Mouse (Mus musculus) adipocyte (in vitro differentiated cells): ENCODE measurements around the gene Gm28048.

Source experiments
- DNase-seq: peaks from one replicate; pipeline ENCODE4 v3.0.0-alpha.2; 2016; ENCODE audit warnings: low spot score

Gene Gm28048

GRCm38 (mm10) chr11:22832600-22832999 is 149.3 kb downstream of the Gm28048 start:
- DNase-seq, result no peak

GRCm38 (mm10) chr11:22831916-22832315 is 150.0 kb downstream of the Gm28048 start:
- DNase-seq, result no peak

GRCm38 (mm10) chr11:22830684-22831083 is 151.2 kb downstream of the Gm28048 start:
- no peak for DNase-seq

- DNase-seq, result no peak
Observed at GRCm38 (mm10) chr11:22830179-22830611, 151.7 kb downstream of the Gm28048 start.

GRCm38 (mm10) chr11:22828988-22829632 is 152.8 kb downstream of the Gm28048 start:
- DNase-seq, result no peak

- DNase-seq, result no peak
Observed at GRCm38 (mm10) chr11:22827514-22828080, 154.3 kb downstream of the Gm28048 start.

- no peak for DNase-seq
Observed at GRCm38 (mm10) chr11:22826665-22827064, 155.2 kb downstream of the Gm28048 start.

GRCm38 (mm10) chr11:22826051-22826450 is 155.8 kb downstream of the Gm28048 start:
- DNase-seq, result no peak

- DNase-seq, result no peak
Observed at GRCm38 (mm10) chr11:22825548-22825947, 156.3 kb downstream of the Gm28048 start.

- DNase-seq, result no peak
Observed at GRCm38 (mm10) chr11:22824049-22824705, 157.7 kb downstream of the Gm28048 start.

- DNase-seq, result no peak
Observed at GRCm38 (mm10) chr11:22821243-22821642, 160.6 kb downstream of the Gm28048 start.

- DNase-seq, result no peak
Observed at GRCm38 (mm10) chr11:22818371-22818770, 163.5 kb downstream of the Gm28048 start.

GRCm38 (mm10) chr11:22815877-22816276 is 166.0 kb downstream of the Gm28048 start:
- no peak for DNase-seq

- no peak for DNase-seq
Observed at GRCm38 (mm10) chr11:22815143-22815542, 166.7 kb downstream of the Gm28048 start.

GRCm38 (mm10) chr11:22813921-22814704 is 167.8 kb downstream of the Gm28048 start:
- no peak for DNase-seq

- DNase-seq, result no peak
Observed at GRCm38 (mm10) chr11:22813427-22813826, 168.5 kb downstream of the Gm28048 start.

GRCm38 (mm10) chr11:22811413-22811812 is 170.5 kb downstream of the Gm28048 start:
- DNase-seq, result no peak

GRCm38 (mm10) chr11:22809465-22810096 is 172.3 kb downstream of the Gm28048 start:
- no peak for DNase-seq

- no peak for DNase-seq
Observed at GRCm38 (mm10) chr11:22808040-22808439, 173.8 kb downstream of the Gm28048 start.

- no peak for DNase-seq
Observed at GRCm38 (mm10) chr11:22805171-22805570, 176.7 kb downstream of the Gm28048 start.

GRCm38 (mm10) chr11:22799987-22800424 is 181.9 kb downstream of the Gm28048 start:
- no peak for DNase-seq

- DNase-seq, result no peak
Observed at GRCm38 (mm10) chr11:22798916-22799315, 183.0 kb downstream of the Gm28048 start.
